Mouse (Mus musculus): Measurements from ENCODE around the gene Atp6v0b. TPM values are rescaled to one million over a fixed set of nuclear protein-coding genes. Genes with fewer than 3 reads are reported as not detected.

The Atp6v0b gene
- polyA plus RNA-seq, 1 experiment from 2014 or later, result 626 TPM

GRCm38 (mm10) chr4:117886644-117887043, 489 bp downstream of the Atp6v0b start:
- 0 out of 2 replicates have a peak, but pooled peaks have one; percentile 0 for ATAC-seq (ENCODE audit: low FRiP score)
- H3K4me1 ChIP-seq, result peaks cover 65% of the 10 kb centered on the region
- H3K27me3 ChIP-seq (replicated peaks), result no peaks in the 10 kb centered on the region
- peaks cover 29% of the 10 kb centered on the region for H3K36me3 ChIP-seq
- H3K9me3 ChIP-seq (replicated peaks), result no peaks in the 10 kb centered on the region
- 2% methylated on average over 24 of the region's 24 CpGs for WGBS
- H3K27ac ChIP-seq (replicated peaks), result peak overlapping the region; percentile 76
- H3K4me3 ChIP-seq (replicated peaks), result peak overlapping the region; percentile 99
- H3K4me2 ChIP-seq, result peak overlapping the region; percentile 82
- peak overlapping the region; percentile 99 for H3K9ac ChIP-seq (replicated peaks)

GRCm38 (mm10) chr4:117885994-117886393, 1.1 kb downstream of the Atp6v0b start:
- Histone ChIP-seq H3K9ac (replicated peaks) (peak overlapping the region; percentile 99), H3K4me2 (peak overlapping the region; percentile 82), H3K9me3 (replicated peaks) (no peaks in the 10 kb centered on the region), H3K27me3 (replicated peaks) (no peaks in the 10 kb centered on the region), H3K27ac (replicated peaks) (no peak overlapping the region), H3K36me3 (peaks cover 35% of the 10 kb centered on the region), H3K4me1 (peaks cover 66% of the 10 kb centered on the region), H3K4me3 (replicated peaks) (peak overlapping the region; percentile 99)
- ATAC-seq (ENCODE audit: low FRiP score), result no peak
- 86% methylated on average over 9 of the region's 9 CpGs for WGBS

- H3K36me3 ChIP-seq, result peaks cover 42% of the 10 kb centered on the region
- no peak for ATAC-seq (ENCODE audit: low FRiP score)
- no peak overlapping the region for H3K9ac ChIP-seq (replicated peaks)
These were observed 2.0 kb downstream of the Atp6v0b start for GRCm38 (mm10) chr4:117885093-117885492.

DNA sequence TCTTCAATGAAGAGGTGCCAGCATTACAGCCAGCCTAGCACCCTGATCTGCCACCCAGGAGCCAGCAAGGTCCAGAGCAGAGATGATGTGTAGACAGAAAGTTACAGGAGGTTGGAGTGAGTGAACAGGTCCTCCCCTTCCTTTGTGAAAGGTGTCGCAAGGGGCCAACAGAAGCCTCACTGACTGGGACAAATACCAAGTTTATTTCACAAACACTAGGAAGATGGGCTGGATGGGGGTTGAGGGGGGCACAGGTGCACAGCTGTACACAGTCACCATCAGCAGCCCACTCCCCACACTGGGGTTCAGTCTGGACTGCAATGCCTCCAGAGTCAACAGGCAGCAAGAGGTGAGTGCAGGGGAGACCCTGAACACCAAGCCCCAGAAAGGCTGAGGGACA, 3.0 kb downstream of the Atp6v0b start:
- no peaks in the 10 kb centered on the region for H3K27me3 ChIP-seq (replicated peaks)
- peak overlapping the region; percentile 92 for H3K9ac ChIP-seq (replicated peaks)
- WGBS, result 100% methylated on average over 1 of the region's 1 CpGs
- H3K4me1 ChIP-seq, result peaks cover 71% of the 10 kb centered on the region
- peaks cover 40% of the 10 kb centered on the region for H3K36me3 ChIP-seq
- H3K27ac ChIP-seq (replicated peaks), result 0 out of 2 replicates have a peak overlapping the region, but pooled peaks have one; percentile 13
- no peak for ATAC-seq (ENCODE audit: low FRiP score)
- peak overlapping the region; percentile 87 for H3K4me3 ChIP-seq (replicated peaks)
- H3K9me3 ChIP-seq (replicated peaks), result no peaks in the 10 kb centered on the region
- H3K4me2 ChIP-seq, result peak overlapping the region; percentile 70

More at GRCm38 (mm10) chr4:117885093-117885492, 2.0 kb downstream of the Atp6v0b start:
- peaks cover 66% of the 10 kb centered on the region for H3K4me1 ChIP-seq
- no peaks in the 10 kb centered on the region for H3K9me3 ChIP-seq (replicated peaks)
- no peak overlapping the region for H3K4me3 ChIP-seq (replicated peaks)
- no peak overlapping the region for H3K4me2 ChIP-seq
- no peak overlapping the region for H3K27ac ChIP-seq (replicated peaks)
- WGBS, result 94% methylated on average over 10 of the region's 10 CpGs
- no peaks in the 10 kb centered on the region for H3K27me3 ChIP-seq (replicated peaks)

DNA sequence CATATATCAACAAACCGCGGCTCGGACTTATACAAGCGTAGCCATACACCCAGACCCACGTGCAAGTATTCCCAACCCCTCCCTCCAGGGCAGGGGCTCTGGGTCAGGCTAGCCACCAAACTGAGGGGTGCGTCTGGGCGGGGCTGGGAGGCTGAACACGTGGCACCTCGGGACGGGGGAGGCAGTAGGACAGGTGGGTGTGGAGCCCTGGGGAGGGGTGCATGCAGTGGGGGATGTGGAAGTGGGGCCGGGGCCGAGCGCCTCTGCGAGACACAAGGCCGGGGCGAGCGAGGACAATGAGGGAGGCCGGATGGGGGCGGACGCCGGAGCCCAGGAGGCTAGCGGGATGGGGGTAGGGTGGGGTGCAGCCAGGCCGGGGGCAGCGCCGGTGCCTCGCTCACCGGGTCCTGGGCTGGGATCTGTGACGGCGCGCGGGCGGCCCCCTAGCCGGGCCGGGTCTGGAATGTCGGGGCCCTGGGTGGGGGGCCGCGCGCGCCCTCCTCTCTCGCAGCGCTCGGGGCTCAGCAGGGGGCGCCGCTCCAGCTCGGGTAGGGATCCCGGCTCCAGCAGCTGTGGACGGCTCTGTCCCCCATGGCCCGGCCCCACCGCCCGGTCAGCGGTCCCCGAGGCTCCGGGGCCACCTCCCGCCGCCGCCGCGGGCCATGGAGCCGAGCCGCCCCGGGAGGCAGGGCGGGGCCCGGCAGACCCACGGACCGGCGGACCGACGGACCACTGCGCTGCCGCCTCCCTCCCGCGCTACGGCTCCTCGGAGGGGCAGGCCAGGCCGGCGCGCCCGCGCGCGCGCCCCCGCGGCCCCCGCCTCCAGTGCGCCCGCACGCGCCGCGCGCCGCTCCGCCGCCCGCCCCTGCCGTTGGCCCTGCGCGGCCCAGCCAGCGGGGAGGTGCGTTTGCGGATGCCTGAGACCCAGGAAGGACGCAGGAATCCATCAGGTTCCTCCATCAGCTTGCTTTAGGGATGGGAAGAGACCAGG, 4.1 kb downstream of the Atp6v0b start, which contains the start of gene B4galt2:
B4galt2 (minus strand) TSS at position 787 of the 991 bp plus-strand sequence.
- Histone ChIP-seq H3K4me2 (peak within 1 kb of the TSS; percentile 70), H3K27me3 (replicated peaks) (no peaks in the 10 kb centered on the region), H3K4me1 (peaks cover 81% of the 10 kb centered on the region), H3K27ac (replicated peaks) (peak within 1 kb of the TSS; percentile 85), H3K4me3 (replicated peaks) (peak within 1 kb of the TSS; percentile 87), H3K9me3 (replicated peaks) (no peaks in the 10 kb centered on the region), H3K36me3 (peaks cover 38% of the 10 kb centered on the region), H3K9ac (replicated peaks) (peak within 1 kb of the TSS; percentile 92)
- ATAC-seq (ENCODE audit: low FRiP score), result peak; percentile 54
- WGBS, result under 1% methylated on average over 87 of the region's 103 CpGs

DNA sequence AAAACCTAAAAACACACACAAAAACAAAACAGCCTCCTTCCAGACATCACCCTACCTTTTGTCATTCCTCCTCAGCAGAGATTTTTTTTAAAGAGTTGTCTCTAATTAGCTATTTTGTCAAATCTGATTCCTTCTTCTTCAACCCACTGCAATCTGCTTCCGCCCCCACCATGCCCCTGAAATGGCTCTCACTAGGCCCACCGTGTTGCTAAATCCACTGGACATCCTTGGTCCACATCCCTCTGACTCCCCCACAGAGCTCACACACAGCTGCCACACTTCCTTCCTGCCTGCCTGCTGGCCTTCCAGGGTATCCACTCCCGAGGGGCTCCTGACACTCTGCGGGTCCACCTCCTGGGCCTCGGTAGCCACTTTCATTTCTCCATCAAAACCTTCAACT, 8.4 kb downstream of the Atp6v0b start:
- H3K9ac ChIP-seq (replicated peaks), result no peak overlapping the region
- peaks cover 46% of the 10 kb centered on the region for H3K4me1 ChIP-seq
- H3K9me3 ChIP-seq (replicated peaks), result no peaks in the 10 kb centered on the region
- H3K4me2 ChIP-seq, result no peak overlapping the region
- no peaks in the 10 kb centered on the region for H3K27me3 ChIP-seq (replicated peaks)
- H3K36me3 ChIP-seq, result peaks cover 54% of the 10 kb centered on the region
- H3K4me3 ChIP-seq (replicated peaks), result no peak overlapping the region
- no peak for ATAC-seq (ENCODE audit: low FRiP score)
- H3K27ac ChIP-seq (replicated peaks), result no peak overlapping the region
- 77% methylated on average over 5 of the region's 5 CpGs for WGBS

DNA sequence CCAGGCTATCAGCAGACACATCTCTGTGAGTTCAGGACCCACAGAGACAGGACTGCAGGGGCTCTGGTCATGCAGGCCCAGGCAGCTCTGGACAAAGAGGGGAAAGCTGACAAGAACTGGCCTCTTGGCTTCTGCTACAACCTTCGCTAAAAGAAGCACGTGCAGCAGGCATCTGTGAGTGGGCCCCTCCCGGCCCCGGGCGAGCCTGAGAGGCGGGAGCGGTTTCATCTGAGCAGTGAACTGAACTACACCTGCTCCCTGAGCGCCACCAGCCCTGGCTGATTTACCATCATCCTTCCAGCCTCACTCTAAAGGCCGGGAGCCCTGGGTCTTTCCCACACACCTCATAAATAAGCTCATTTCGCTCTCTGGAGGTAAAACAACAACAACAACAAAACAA, 8.8 kb downstream of the Atp6v0b start:
- Histone ChIP-seq H3K36me3 (peaks cover 58% of the 10 kb centered on the region), H3K9me3 (replicated peaks) (no peaks in the 10 kb centered on the region), H3K4me3 (replicated peaks) (no peak overlapping the region), H3K4me1 (peaks cover 42% of the 10 kb centered on the region), H3K9ac (replicated peaks) (no peak overlapping the region), H3K4me2 (no peak overlapping the region), H3K27ac (replicated peaks) (no peak overlapping the region), H3K27me3 (replicated peaks) (no peaks in the 10 kb centered on the region)
- ATAC-seq (ENCODE audit: low FRiP score), result no peak
- WGBS, result 39% methylated on average over 10 of the region's 10 CpGs

DNA sequence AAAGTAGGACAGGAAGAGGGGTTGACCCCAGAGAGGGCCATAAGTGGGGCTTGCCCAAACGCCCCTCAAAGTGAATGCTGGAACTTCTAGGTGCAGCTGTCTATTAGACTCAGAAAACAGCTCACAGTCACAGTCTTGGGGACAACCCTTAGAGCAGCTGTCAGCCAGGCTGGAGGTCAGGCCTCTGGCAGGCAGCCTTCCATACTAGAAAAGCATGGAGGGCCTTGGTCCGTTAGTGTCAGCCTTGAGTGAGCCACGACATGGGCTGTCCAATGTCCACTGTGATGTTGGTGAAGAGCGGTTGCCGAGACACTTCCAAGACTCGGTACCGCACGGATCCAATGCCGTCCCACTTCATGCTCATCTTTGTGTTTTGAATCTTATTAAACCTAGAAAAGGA, 13.5 kb downstream of the Atp6v0b start:
- Histone ChIP-seq H3K36me3 (peaks cover 42% of the 10 kb centered on the region), H3K9ac (replicated peaks) (no peak overlapping the region), H3K9me3 (replicated peaks) (no peaks in the 10 kb centered on the region), H3K27me3 (replicated peaks) (no peaks in the 10 kb centered on the region), H3K4me1 (peaks cover 19% of the 10 kb centered on the region), H3K4me3 (replicated peaks) (no peak overlapping the region), H3K4me2 (no peak overlapping the region), H3K27ac (replicated peaks) (no peak overlapping the region)
- ATAC-seq (ENCODE audit: low FRiP score), result no peak
- WGBS, result 92% methylated on average over 9 of the region's 9 CpGs

GRCm38 (mm10) chr4:117872471-117872886, 14.7 kb downstream of the Atp6v0b start, which contains the start of gene Ccdc24:
Ccdc24 (minus strand) TSS chr4:117872557.
- 7% methylated on average over 14 of the region's 14 CpGs for WGBS
- Histone ChIP-seq H3K4me1 (peaks cover 20% of the 10 kb centered on the region), H3K36me3 (peaks cover 42% of the 10 kb centered on the region), H3K9me3 (replicated peaks) (no peaks in the 10 kb centered on the region), H3K4me3 (replicated peaks) (no peak within 1 kb of the TSS), H3K27me3 (replicated peaks) (no peaks in the 10 kb centered on the region), H3K4me2 (peak within 1 kb of the TSS; percentile 41), H3K9ac (replicated peaks) (peak within 1 kb of the TSS; percentile 3; the same call in 1 of the 2 replicates), H3K27ac (replicated peaks) (no peak within 1 kb of the TSS)
- no peak for ATAC-seq (ENCODE audit: low FRiP score)

DNA sequence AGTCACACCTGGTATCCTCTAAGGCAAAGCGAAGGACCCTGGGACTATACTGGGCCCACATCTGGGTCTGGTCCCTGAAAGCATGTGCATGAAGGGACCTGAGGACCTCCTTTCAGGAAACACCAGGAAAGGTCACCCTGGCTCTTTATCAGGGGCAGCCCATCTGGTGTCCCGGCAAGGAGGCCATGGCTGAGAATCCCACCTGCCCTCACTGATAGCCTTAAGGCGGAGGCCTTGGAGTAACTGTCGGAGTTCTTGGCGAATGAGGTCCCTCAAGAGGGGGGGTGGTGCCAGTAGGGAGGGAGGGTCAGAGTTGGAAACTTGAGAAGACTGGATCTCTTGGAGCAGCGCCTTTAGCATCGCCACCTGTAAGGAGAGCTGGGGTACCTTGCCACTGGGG, 15.3 kb downstream of the Atp6v0b start:
- Histone ChIP-seq H3K27ac (replicated peaks) (no peak overlapping the region), H3K9me3 (replicated peaks) (no peaks in the 10 kb centered on the region), H3K9ac (replicated peaks) (no peak overlapping the region), H3K4me1 (peaks cover 21% of the 10 kb centered on the region), H3K4me2 (no peak overlapping the region), H3K27me3 (replicated peaks) (no peaks in the 10 kb centered on the region), H3K4me3 (replicated peaks) (no peak overlapping the region), H3K36me3 (peaks cover 36% of the 10 kb centered on the region)
- no peak; the same call in 1 of the 2 replicates for ATAC-seq (ENCODE audit: low FRiP score)
- WGBS, result 75% methylated on average over 7 of the region's 7 CpGs

DNA sequence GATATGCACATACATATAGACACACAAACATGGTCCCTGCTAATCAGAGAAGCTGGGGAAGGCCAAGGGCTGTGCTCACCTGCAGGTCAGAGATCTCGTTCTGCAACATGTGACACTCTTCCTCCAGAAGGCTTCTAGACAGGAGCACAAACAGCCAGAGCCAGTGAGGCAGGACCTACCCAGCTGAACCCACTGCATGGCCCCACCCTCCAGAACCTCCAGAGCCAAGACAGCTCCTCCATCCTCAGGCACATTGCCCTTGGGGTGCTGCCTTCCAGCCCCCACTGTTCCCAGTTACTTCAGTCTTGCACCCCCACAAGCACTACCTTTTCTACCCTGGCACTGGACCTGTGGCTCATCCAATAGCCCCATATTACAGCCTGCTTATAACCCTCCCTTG, 16.7 kb downstream of the Atp6v0b start:
- no peak overlapping the region for H3K27ac ChIP-seq (replicated peaks)
- H3K4me3 ChIP-seq (replicated peaks), result no peak overlapping the region
- no peaks in the 10 kb centered on the region for H3K9me3 ChIP-seq (replicated peaks)
- H3K27me3 ChIP-seq (replicated peaks), result no peaks in the 10 kb centered on the region
- H3K9ac ChIP-seq (replicated peaks), result no peak overlapping the region
- no peak for ATAC-seq (ENCODE audit: low FRiP score)
- H3K36me3 ChIP-seq, result peaks cover 23% of the 10 kb centered on the region
- 71% methylated on average over 1 of the region's 1 CpGs for WGBS
- H3K4me2 ChIP-seq, result no peak overlapping the region
- H3K4me1 ChIP-seq, result peaks cover 31% of the 10 kb centered on the region

- peaks cover 32% of the 10 kb centered on the region for H3K4me1 ChIP-seq
- H3K36me3 ChIP-seq, result peaks cover 12% of the 10 kb centered on the region; the same call in 1 of the 2 replicates
- ATAC-seq (ENCODE audit: low FRiP score), result no peak
- no peak overlapping the region for H3K4me2 ChIP-seq
- WGBS, result 74% methylated on average over 9 of the region's 9 CpGs
- H3K9me3 ChIP-seq (replicated peaks), result no peaks in the 10 kb centered on the region
- no peaks in the 10 kb centered on the region for H3K27me3 ChIP-seq (replicated peaks)
- no peak overlapping the region for H3K9ac ChIP-seq (replicated peaks)
- no peak overlapping the region for H3K27ac ChIP-seq (replicated peaks)
- H3K4me3 ChIP-seq (replicated peaks), result no peak overlapping the region
These were observed 17.8 kb downstream of the Atp6v0b start for GRCm38 (mm10) chr4:117869317-117869716.

All from neural tube, embryonic 15.5 days (tissue).